Mouse (Mus musculus) olfactory bulb, adult 2 months (tissue): ENCODE results near the gene Psme2. TPM values are rescaled to one million over a fixed set of nuclear protein-coding genes. Genes with fewer than 3 reads are reported as not detected.

ENCODE experiments used
- H3K27ac ChIP-seq: fragments of 200-500 bp; 2 replicates; pipeline ENCODE4 v1.5.1; 2012; ENCODE audit warnings: low read depth, low read length; ENCODE audit not compliant: insufficient read depth
- H3K4me1 ChIP-seq: fragments of 200-500 bp; 2 replicates; pipeline ENCODE4 v1.6.1; 2012; ENCODE audit warnings: low read length; ENCODE audit not compliant: control insufficient read depth, insufficient read depth
- H3K4me3 ChIP-seq: fragments of 200-500 bp; 2 replicates; pipeline ENCODE4 v1.5.1; 2012; ENCODE audit warnings: mild to moderate bottlenecking, low read depth, low read length, moderate library complexity; ENCODE audit not compliant: insufficient read depth
- CTCF ChIP-seq: fragments of 200-500 bp; IDR thresholded peaks from 2 replicates; pipeline ENCODE4 v1.5.1; 2012; ENCODE audit warnings: low read depth, mild to moderate bottlenecking, low read length, moderate library complexity; ENCODE audit not compliant: insufficient read depth
- POLR2A ChIP-seq: fragments of 200-500 bp; IDR thresholded peaks from 2 replicates; pipeline ENCODE4 v1.6.1; 2012; ENCODE audit warnings: mild to moderate bottlenecking, low read depth, low read length, moderate library complexity; ENCODE audit not compliant: insufficient read depth
- WGBS: fragments of 180-500 bp; shearing (Covaris S2); methylation state at CpG from one replicate; pipeline ENCODE4 v1.1.7; 2018; 5-methylcytosine and 5-hydroxymethylcytosine counted together
- polyA plus RNA-seq: library from polyadenylated mRNA; stranded (reverse); fragments of >200 nt; gene quantifications from 2 replicates; pipeline ENCODE4 v1.2.4, GENCODE M21; 2012; ENCODE audit warnings: low replicate concordance; ENCODE audit not compliant: missing spikeins, insufficient read depth, insufficient read length

Gene Psme2
- polyA plus RNA-seq, 1 experiment = not detected

GRCm38 (mm10) chr14:55616844-55617243, 25.9 kb upstream of the Psme2 start:
- no peak for TF ChIP-seq POLR2A
- TF ChIP-seq CTCF = no peak
- Histone ChIP-seq H3K27ac (no peak overlapping the region), H3K4me1 (no peaks in the 10 kb centered on the region), H3K4me3 (no peak overlapping the region)
- WGBS = 93% methylated on average over 2 of the region's 2 CpGs

GRCm38 (mm10) chr14:55615876-55616275, 25.0 kb upstream of the Psme2 start:
- Histone ChIP-seq H3K4me1 (no peaks in the 10 kb centered on the region), H3K27ac (no peak overlapping the region), H3K4me3 (no peak overlapping the region)
- TF ChIP-seq POLR2A (no peak), CTCF (no peak)
- WGBS = 78% methylated on average over 2 of the region's 2 CpGs

- TF ChIP-seq CTCF = no peak
- no peak overlapping the region for H3K4me3 ChIP-seq
Measured at GRCm38 (mm10) chr14:55614565-55615178, 23.8 kb upstream of the Psme2 start.

GRCm38 (mm10) chr14:55613346-55613745, 22.4 kb upstream of the Psme2 start:
- no peak for TF ChIP-seq CTCF
- no peak for TF ChIP-seq POLR2A
- WGBS = 51% methylated on average over 6 of the region's 6 CpGs
- no peaks in the 10 kb centered on the region for H3K4me1 ChIP-seq
- H3K4me3 ChIP-seq = no peak overlapping the region
- H3K27ac ChIP-seq = no peak overlapping the region

More at GRCm38 (mm10) chr14:55614565-55615178, 23.8 kb upstream of the Psme2 start:
- H3K27ac ChIP-seq = no peak overlapping the region
- no peaks in the 10 kb centered on the region for H3K4me1 ChIP-seq
- 81% methylated on average over 7 of the region's 7 CpGs for WGBS

- 96% methylated on average over 6 of the region's 6 CpGs for WGBS
Measured at GRCm38 (mm10) chr14:55608339-55608738, 17.4 kb upstream of the Psme2 start.

GRCm38 (mm10) chr14:55605743-55606459, 15.0 kb upstream of the Psme2 start:
- Histone ChIP-seq H3K4me3 (no peak overlapping the region), H3K4me1 (peaks cover 8% of the 10 kb centered on the region), H3K27ac (no peak overlapping the region)
- 93% methylated on average over 16 of the region's 16 CpGs for WGBS
- TF ChIP-seq POLR2A (no peak), CTCF (no peak)

More at GRCm38 (mm10) chr14:55608339-55608738, 17.4 kb upstream of the Psme2 start:
- no peak overlapping the region for H3K27ac ChIP-seq
- TF ChIP-seq POLR2A = no peak
- no peak for TF ChIP-seq CTCF
- peaks cover 8% of the 10 kb centered on the region for H3K4me1 ChIP-seq
- no peak overlapping the region for H3K4me3 ChIP-seq

- no peak overlapping the region for H3K4me3 ChIP-seq
Measured at GRCm38 (mm10) chr14:55604823-55605222, 13.9 kb upstream of the Psme2 start.

GRCm38 (mm10) chr14:55603633-55604576, 13.0 kb upstream of the Psme2 start:
- Histone ChIP-seq H3K27ac (peak overlapping the region; percentile 56), H3K4me1 (peaks cover 8% of the 10 kb centered on the region), H3K4me3 (peak overlapping the region; percentile 44)
- TF ChIP-seq CTCF (peak; percentile 84), POLR2A (0 out of 2 replicates have a peak, but pooled peaks have one; percentile 12)
- whole genome bisulfite sequencing = 17% methylated on average over 19 of the region's 19 CpGs

More at GRCm38 (mm10) chr14:55604823-55605222, 13.9 kb upstream of the Psme2 start:
- TF ChIP-seq CTCF (no peak), POLR2A (no peak)
- Histone ChIP-seq H3K4me1 (peaks cover 8% of the 10 kb centered on the region), H3K27ac (no peak overlapping the region)
- WGBS = 90% methylated on average over 11 of the region's 11 CpGs

GRCm38 (mm10) chr14:55603271-55603632, 12.3 kb upstream of the Psme2 start, which contains the start of gene Irf9:
Gene Irf9, plus strand, starts transcription at chr14:55603571.
- 84% methylated on average over 7 of the region's 7 CpGs for WGBS
- peak within 1 kb of the TSS; percentile 56 for H3K27ac ChIP-seq
- peak within 1 kb of the TSS; percentile 44 for H3K4me3 ChIP-seq
- TF ChIP-seq POLR2A = no peak
- TF ChIP-seq CTCF = no peak
- H3K4me1 ChIP-seq = peaks cover 8% of the 10 kb centered on the region
